Mouse (Mus musculus): ENCODE results near the gene Disp2.

Gene Disp2

GRCm38 (mm10) chr2:118779504-118780480 lies at the start of gene Disp2:
Gene Disp2 (plus strand): TSS chr2:118779719.
- peak; percentile 89 for DNase-seq (ENCODE audit: low spot score)

GRCm38 (mm10) chr2:118729816-118730621 lies 49.5 kb upstream of the Disp2 start:
- DNase-seq (ENCODE audit: low spot score), result no peak

GRCm38 (mm10) chr2:118730622-118730915 lies 49.0 kb upstream of the Disp2 start:
- DNase-seq (ENCODE audit: low spot score), result peak; percentile 81

GRCm38 (mm10) chr2:118731981-118732380 lies 47.5 kb upstream of the Disp2 start:
- DNase-seq (ENCODE audit: low spot score), result no peak

- no peak for DNase-seq (ENCODE audit: low spot score)
Observed at GRCm38 (mm10) chr2:118733341-118733740, 46.2 kb upstream of the Disp2 start.

GRCm38 (mm10) chr2:118740341-118740740 lies 39.2 kb upstream of the Disp2 start:
- DNase-seq (ENCODE audit: low spot score), result no peak

GRCm38 (mm10) chr2:118741183-118741582 lies 38.3 kb upstream of the Disp2 start:
- no peak for DNase-seq (ENCODE audit: low spot score)

- DNase-seq (ENCODE audit: low spot score), result no peak
Observed at GRCm38 (mm10) chr2:118743261-118743943, 36.1 kb upstream of the Disp2 start.

GRCm38 (mm10) chr2:118744621-118745020 lies 34.9 kb upstream of the Disp2 start:
- DNase-seq (ENCODE audit: low spot score), result no peak

GRCm38 (mm10) chr2:118745232-118745884 lies 34.2 kb upstream of the Disp2 start, which contains the start of gene Inafm2:
Gene Inafm2 (plus strand): TSS chr2:118745758.
- DNase-seq (ENCODE audit: low spot score), result peak; percentile 91

- no peak for DNase-seq (ENCODE audit: low spot score)
Observed at GRCm38 (mm10) chr2:118745915-118746901, 33.3 kb upstream of the Disp2 start.

GRCm38 (mm10) chr2:118747301-118747960 lies 32.1 kb upstream of the Disp2 start:
- no peak for DNase-seq (ENCODE audit: low spot score)

- DNase-seq (ENCODE audit: low spot score), result no peak
Observed at GRCm38 (mm10) chr2:118749341-118749884, 30.1 kb upstream of the Disp2 start.

- DNase-seq (ENCODE audit: low spot score), result no peak
Observed at GRCm38 (mm10) chr2:118750476-118750875, 29.0 kb upstream of the Disp2 start.

- DNase-seq (ENCODE audit: low spot score), result no peak
Observed at GRCm38 (mm10) chr2:118751896-118752791, 27.4 kb upstream of the Disp2 start.

GRCm38 (mm10) chr2:118752792-118753108 lies 26.8 kb upstream of the Disp2 start:
- DNase-seq (ENCODE audit: low spot score), result no peak

GRCm38 (mm10) chr2:118754143-118754542 lies 25.4 kb upstream of the Disp2 start:
- no peak for DNase-seq (ENCODE audit: low spot score)

GRCm38 (mm10) chr2:118755407-118755806 lies 24.1 kb upstream of the Disp2 start:
- no peak for DNase-seq (ENCODE audit: low spot score)

GRCm38 (mm10) chr2:118756103-118756502 lies 23.4 kb upstream of the Disp2 start:
- DNase-seq (ENCODE audit: low spot score), result no peak

All from ovary, adult 18-20 months (tissue).